Mouse (Mus musculus): ENCODE data around the gene Gadd45a. TPM values are rescaled to one million over a fixed set of nuclear protein-coding genes. Genes with fewer than 3 reads are reported as not detected.

Gadd45a gene
- polyA plus RNA-seq, 1 experiment from 2014 or later, result 27.0 TPM

DNA sequence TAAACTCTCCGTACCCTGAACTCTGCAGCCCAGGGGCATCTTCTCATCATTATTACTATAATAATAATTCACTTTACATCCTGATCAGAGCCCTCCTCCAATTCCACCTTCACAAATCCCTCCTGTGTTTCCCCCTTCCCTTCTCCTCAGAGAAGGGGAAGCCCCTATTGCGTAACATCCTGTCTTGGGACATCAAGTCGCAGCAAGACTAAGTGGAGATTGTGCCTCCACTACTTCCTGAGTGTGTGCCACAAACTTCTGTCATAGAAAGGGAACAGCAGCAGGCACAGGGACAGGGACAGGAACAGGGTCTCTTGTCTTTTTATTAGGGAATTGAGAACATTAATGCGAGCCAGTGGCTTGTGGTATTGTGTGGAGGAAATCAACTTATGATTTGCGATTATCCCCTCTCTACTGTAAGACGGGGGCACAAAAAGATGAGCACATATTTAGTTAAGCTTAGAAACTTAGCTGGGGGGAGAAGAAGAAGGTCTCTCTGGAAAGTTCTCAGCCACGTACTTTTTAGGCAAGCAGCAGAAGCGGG is 32.0 kb upstream of the Gadd45a start:
- Histone ChIP-seq H3K4me2 (no peak overlapping the region), H3K9ac (no peak overlapping the region), H3K4me1 (no peaks in the 10 kb centered on the region), H3K27me3 (no peaks in the 10 kb centered on the region), H3K36me3 (replicated peaks) (no peaks in the 10 kb centered on the region), H3K27ac (no peak overlapping the region), H3K9me3 (no peaks in the 10 kb centered on the region), H3K4me3 (replicated peaks) (no peak overlapping the region)
- WGBS, result 90% methylated on average over 8 of the region's 8 CpGs
- no peak for ATAC-seq (ENCODE audit: low FRiP score)

DNA sequence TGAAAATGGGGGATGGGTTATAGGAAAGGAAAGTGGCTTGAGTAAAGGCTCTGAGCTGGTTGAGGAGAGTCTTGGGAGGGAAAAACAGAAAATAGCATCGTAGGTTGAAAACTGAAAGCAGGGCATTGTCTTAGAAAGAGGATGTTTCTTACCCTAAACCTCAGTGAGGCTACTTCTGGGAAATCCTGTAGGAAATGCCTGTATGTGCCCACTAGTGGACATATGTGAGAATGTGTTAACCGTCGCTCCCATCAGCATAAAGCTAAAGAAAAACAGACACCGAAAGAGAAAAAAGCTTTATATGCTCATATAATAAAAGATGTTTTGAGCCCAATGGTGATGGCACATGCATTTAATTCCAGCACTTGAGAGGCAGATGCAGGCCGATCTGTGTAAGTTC is 22.8 kb upstream of the Gadd45a start:
- no peak overlapping the region for H3K4me3 ChIP-seq (replicated peaks)
- no peaks in the 10 kb centered on the region for H3K9me3 ChIP-seq
- H3K27ac ChIP-seq, result no peak overlapping the region
- no peak for ATAC-seq (ENCODE audit: low FRiP score)
- no peaks in the 10 kb centered on the region for H3K36me3 ChIP-seq (replicated peaks)
- H3K27me3 ChIP-seq, result no peaks in the 10 kb centered on the region
- no peak overlapping the region for H3K4me2 ChIP-seq
- H3K9ac ChIP-seq, result no peak overlapping the region
- WGBS, result 83% methylated on average over 5 of the region's 5 CpGs
- H3K4me1 ChIP-seq, result no peaks in the 10 kb centered on the region

GRCm38 (mm10) chr6:67057991-67058696 is 20.9 kb upstream of the Gadd45a start:
- H3K27ac ChIP-seq, result no peak overlapping the region
- no peaks in the 10 kb centered on the region for H3K9me3 ChIP-seq
- no peaks in the 10 kb centered on the region for H3K27me3 ChIP-seq
- no peak overlapping the region for H3K4me2 ChIP-seq
- H3K4me3 ChIP-seq (replicated peaks), result no peak overlapping the region
- H3K4me1 ChIP-seq, result no peaks in the 10 kb centered on the region
- WGBS, result 94% methylated on average over 7 of the region's 7 CpGs
- no peak overlapping the region for H3K9ac ChIP-seq
- H3K36me3 ChIP-seq (replicated peaks), result no peaks in the 10 kb centered on the region
- no peak for ATAC-seq (ENCODE audit: low FRiP score)

DNA sequence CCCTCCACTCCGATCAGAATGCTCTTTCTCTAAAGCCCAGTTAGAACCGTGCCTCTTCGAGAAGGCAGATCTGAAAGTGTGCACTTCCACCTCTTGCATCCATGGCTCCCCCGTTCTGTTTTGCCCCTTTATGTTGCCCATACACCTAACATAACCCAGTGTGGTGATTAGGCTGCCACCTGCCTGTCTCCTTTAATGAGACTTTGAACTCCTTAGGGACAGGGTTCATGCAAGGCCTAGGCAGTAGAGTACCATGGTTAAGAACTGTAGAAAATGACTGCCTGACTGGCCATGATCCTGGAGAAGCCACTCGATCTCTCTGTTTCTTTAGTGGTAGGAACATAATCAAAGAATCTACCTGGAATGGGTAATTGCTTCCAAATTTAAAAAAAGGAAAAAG is 20.3 kb upstream of the Gadd45a start:
- no peak overlapping the region for H3K27ac ChIP-seq
- no peaks in the 10 kb centered on the region for H3K9me3 ChIP-seq
- H3K9ac ChIP-seq, result no peak overlapping the region
- WGBS, result 91% methylated on average over 5 of the region's 5 CpGs
- H3K36me3 ChIP-seq (replicated peaks), result no peaks in the 10 kb centered on the region
- H3K4me3 ChIP-seq (replicated peaks), result no peak overlapping the region
- no peak overlapping the region for H3K4me2 ChIP-seq
- H3K4me1 ChIP-seq, result no peaks in the 10 kb centered on the region
- no peaks in the 10 kb centered on the region for H3K27me3 ChIP-seq
- no peak for ATAC-seq (ENCODE audit: low FRiP score)

GRCm38 (mm10) chr6:67056889-67057564 is 19.8 kb upstream of the Gadd45a start:
- no peak overlapping the region for H3K9ac ChIP-seq
- H3K4me2 ChIP-seq, result no peak overlapping the region
- H3K4me1 ChIP-seq, result no peaks in the 10 kb centered on the region
- H3K27ac ChIP-seq, result no peak overlapping the region
- WGBS, result 80% methylated on average over 3 of the region's 3 CpGs
- no peaks in the 10 kb centered on the region for H3K27me3 ChIP-seq
- no peak overlapping the region for H3K4me3 ChIP-seq (replicated peaks)
- no peaks in the 10 kb centered on the region for H3K9me3 ChIP-seq
- H3K36me3 ChIP-seq (replicated peaks), result no peaks in the 10 kb centered on the region
- ATAC-seq (ENCODE audit: low FRiP score), result no peak

DNA sequence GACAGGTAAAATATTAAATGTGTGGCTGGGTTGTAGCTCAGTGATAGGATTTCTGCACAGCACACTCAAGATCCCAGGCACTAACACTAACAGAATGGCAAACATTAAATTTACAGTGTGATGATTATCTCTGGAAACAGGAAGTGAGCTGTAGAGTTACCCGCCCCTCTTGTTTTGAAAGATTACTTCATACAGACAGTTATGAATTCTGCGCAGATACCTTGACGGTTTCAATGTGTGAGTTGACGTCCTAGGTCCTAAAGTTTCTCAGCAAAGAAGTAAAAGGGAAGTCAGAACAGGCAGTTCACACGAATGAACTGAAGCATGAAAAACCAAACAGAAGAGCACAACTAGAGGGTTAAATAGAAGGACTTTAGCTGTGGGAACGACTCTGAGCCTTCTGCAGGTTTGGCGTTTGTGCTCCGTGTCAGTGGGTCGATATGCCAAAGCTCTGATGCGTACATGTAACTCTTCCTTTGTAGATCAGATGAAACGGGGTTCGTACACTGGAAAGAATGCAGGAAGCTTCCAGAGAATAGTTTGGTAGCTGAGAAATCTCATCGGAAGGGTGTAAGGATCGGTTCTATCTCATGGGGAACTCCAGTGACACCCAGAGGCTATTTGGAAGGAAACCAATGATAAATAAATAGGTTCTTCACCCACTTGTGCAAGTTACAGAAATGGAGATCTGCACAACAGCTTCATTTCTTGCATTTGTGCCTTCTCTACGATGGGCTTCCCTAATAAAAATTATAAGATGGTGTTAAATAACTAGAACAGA is 19.0 kb upstream of the Gadd45a start:
- Histone ChIP-seq H3K4me1 (no peaks in the 10 kb centered on the region), H3K4me3 (replicated peaks) (no peak overlapping the region), H3K27me3 (no peaks in the 10 kb centered on the region), H3K9ac (no peak overlapping the region), H3K36me3 (replicated peaks) (no peaks in the 10 kb centered on the region), H3K4me2 (no peak overlapping the region), H3K9me3 (no peaks in the 10 kb centered on the region), H3K27ac (no peak overlapping the region)
- no peak for ATAC-seq (ENCODE audit: low FRiP score)
- WGBS, result 88% methylated on average over 15 of the region's 15 CpGs

- no peak for ATAC-seq (ENCODE audit: low FRiP score)
- H3K36me3 ChIP-seq (replicated peaks), result no peaks in the 10 kb centered on the region
- no peak overlapping the region for H3K4me2 ChIP-seq
- H3K4me1 ChIP-seq, result peaks cover 13% of the 10 kb centered on the region
- H3K27me3 ChIP-seq, result no peaks in the 10 kb centered on the region
- H3K27ac ChIP-seq, result no peak overlapping the region
- no peak overlapping the region for H3K9ac ChIP-seq
- H3K9me3 ChIP-seq, result no peaks in the 10 kb centered on the region
- 87% methylated on average over 1 of the region's 1 CpGs for WGBS
- H3K4me3 ChIP-seq (replicated peaks), result no peak overlapping the region
These were observed 12.8 kb upstream of the Gadd45a start for GRCm38 (mm10) chr6:67050063-67050462.

- Histone ChIP-seq H3K4me3 (replicated peaks) (no peak overlapping the region), H3K9me3 (no peaks in the 10 kb centered on the region), H3K36me3 (replicated peaks) (no peaks in the 10 kb centered on the region), H3K9ac (no peak overlapping the region), H3K4me2 (no peak overlapping the region), H3K27me3 (no peaks in the 10 kb centered on the region), H3K4me1 (peaks cover 13% of the 10 kb centered on the region), H3K27ac (peak overlapping the region; percentile 31; the same call in 1 of the 2 replicates)
- ATAC-seq (ENCODE audit: low FRiP score), result peak; percentile 60; the same call in 1 of the 2 replicates
- WGBS, result 59% methylated on average over 2 of the region's 2 CpGs
These were observed 12.4 kb upstream of the Gadd45a start for GRCm38 (mm10) chr6:67049695-67050038.

- Histone ChIP-seq H3K36me3 (replicated peaks) (no peaks in the 10 kb centered on the region), H3K27me3 (no peaks in the 10 kb centered on the region), H3K4me2 (no peak overlapping the region), H3K9me3 (no peaks in the 10 kb centered on the region), H3K4me3 (replicated peaks) (no peak overlapping the region), H3K27ac (peak overlapping the region; percentile 53; the same call in 1 of the 2 replicates), H3K9ac (no peak overlapping the region), H3K4me1 (peaks cover 13% of the 10 kb centered on the region)
- ATAC-seq (ENCODE audit: low FRiP score), result peak; percentile 81
- 41% methylated on average over 7 of the region's 7 CpGs for WGBS
These were observed 11.8 kb upstream of the Gadd45a start for GRCm38 (mm10) chr6:67048880-67049694.

DNA sequence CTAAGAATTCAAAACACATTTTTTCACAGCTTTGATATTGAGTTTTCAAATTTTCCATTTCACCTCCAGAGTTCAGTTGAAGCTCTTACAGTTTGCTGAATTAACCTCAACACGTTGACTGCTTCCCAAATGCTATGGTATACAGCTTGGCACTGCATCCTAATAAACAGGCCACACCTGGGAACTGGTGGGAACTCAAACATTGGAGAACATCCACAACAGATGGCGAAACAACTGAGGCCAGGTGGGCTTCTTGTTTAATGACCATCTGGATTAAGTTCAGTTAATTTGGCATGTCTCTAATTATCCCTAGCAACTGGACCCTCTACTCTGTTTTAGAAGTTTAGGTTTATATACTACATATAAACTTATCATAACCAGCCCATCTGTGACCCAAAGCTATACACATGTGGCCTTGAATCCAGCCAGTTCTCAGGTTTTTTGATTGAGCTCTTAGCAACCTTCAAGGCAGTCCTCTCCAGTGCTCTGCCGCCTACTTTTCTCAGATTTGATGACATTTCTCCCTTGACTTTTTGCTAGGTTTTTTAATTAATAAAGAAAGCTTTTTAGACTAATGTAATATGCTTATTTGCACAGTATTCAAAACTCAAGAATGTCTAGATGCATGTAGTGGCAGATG is 10.9 kb upstream of the Gadd45a start:
- no peak overlapping the region for H3K4me3 ChIP-seq (replicated peaks)
- no peak overlapping the region for H3K27ac ChIP-seq
- WGBS, result 70% methylated on average over 3 of the region's 3 CpGs
- H3K36me3 ChIP-seq (replicated peaks), result no peaks in the 10 kb centered on the region
- H3K4me2 ChIP-seq, result no peak overlapping the region
- ATAC-seq (ENCODE audit: low FRiP score), result no peak
- no peak overlapping the region for H3K9ac ChIP-seq
- no peaks in the 10 kb centered on the region for H3K27me3 ChIP-seq
- H3K4me1 ChIP-seq, result peaks cover 13% of the 10 kb centered on the region
- no peaks in the 10 kb centered on the region for H3K9me3 ChIP-seq

DNA sequence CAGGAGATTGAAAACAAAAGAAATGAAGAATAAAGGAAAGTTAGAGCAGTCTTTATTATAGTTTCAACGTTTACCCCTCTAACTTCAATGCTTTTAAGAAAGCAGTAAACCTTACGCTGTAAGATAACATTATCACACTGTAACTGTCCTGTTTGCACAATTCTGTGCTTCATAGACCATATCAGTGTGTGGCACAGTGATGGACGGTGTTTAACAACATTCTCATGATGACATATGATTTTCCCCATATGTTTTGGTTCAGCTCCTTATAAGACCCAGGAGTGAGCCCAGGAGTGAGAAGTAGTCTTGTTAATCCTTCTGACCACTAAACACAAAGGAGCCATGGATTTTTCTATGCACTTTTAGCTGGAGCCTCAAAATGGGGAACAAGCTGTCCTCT is 9.7 kb upstream of the Gadd45a start:
- H3K9ac ChIP-seq, result no peak overlapping the region
- no peaks in the 10 kb centered on the region for H3K27me3 ChIP-seq
- WGBS, result 83% methylated on average over 3 of the region's 3 CpGs
- H3K4me3 ChIP-seq (replicated peaks), result no peak overlapping the region
- no peaks in the 10 kb centered on the region for H3K9me3 ChIP-seq
- peaks cover 13% of the 10 kb centered on the region for H3K4me1 ChIP-seq
- no peaks in the 10 kb centered on the region for H3K36me3 ChIP-seq (replicated peaks)
- no peak overlapping the region for H3K4me2 ChIP-seq
- H3K27ac ChIP-seq, result no peak overlapping the region
- ATAC-seq (ENCODE audit: low FRiP score), result no peak

Data from forebrain, embryonic 12.5 days (tissue).